Comparison of ENCODE assay signal across 20 mouse cellular contexts in the genomic region with DNA sequence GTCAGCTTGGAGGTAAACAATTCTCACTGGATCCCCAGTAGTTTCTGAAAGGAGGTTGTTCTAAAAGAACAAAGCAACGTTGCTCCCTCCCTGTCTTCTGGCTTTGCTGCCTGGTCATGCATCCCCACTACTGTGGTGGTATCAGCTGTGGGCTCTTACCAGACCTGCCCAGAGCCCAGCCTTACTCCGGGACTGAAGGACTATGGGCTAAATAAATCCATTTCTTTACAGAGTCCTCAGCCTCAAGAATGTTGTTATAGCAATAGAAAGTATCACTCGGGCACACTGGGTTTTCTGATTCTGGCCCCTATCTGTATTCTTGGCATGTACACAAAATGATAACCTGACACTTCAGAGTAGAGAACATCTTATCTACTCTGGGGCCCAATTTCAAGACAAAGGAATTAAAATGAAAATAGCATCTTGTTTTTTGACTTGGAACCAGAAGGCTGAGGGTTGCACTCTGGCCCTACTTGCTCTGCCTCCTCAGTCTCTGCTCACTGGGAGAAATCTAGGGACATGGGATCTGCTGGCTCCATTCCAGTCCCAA. TPM values are rescaled to one million over a fixed set of nuclear protein-coding genes. Genes with fewer than 3 reads are reported as not detected.
DNase-seq lines count a peak whose midpoint lies in the region; ATAC-seq and TF ChIP-seq lines count a peak whose summit lies in the region.
"Had no signal": no experiment of that assay in that cellular context is flagged by ENCODE, and none has a peak within 500 bp of the region (broad histone marks: within the 10 kb centered on the region; RNA-seq: fewer than 3 reads in every experiment).

No protein-coding gene starts in this region.

- peak overlapping the region; percentile 42 for H3K4me2 ChIP-seq in liver, postnatal 0 days (ENCODE audit: low read depth, low read length)
- H3K4me2 ChIP-seq: neural tube, embryonic 15.5 days had no signal

- peaks cover 19% of the 10 kb centered on the region for H3K4me1 ChIP-seq in heart, embryonic 10.5 days
- H3K4me1 ChIP-seq in liver, postnatal 0 days (ENCODE audit: insufficient read depth), result peaks cover 9% of the 10 kb centered on the region; the same call in 1 of the 2 replicates
- peaks cover 49% of the 10 kb centered on the region for H3K4me1 ChIP-seq in hindbrain, embryonic 10.5 days (replicated peaks)

- H3K4me3 ChIP-seq in heart, embryonic 10.5 days, result no peak overlapping the region
- no peak overlapping the region for H3K4me3 ChIP-seq in left cerebral cortex, adult 2 months
- H3K4me3 ChIP-seq in liver, postnatal 0 days (ENCODE audit: low read depth, low read length), result no peak overlapping the region
- no peak overlapping the region for H3K4me3 ChIP-seq in hindbrain, embryonic 10.5 days
- H3K4me3 ChIP-seq: myocyte; neural tube, embryonic 15.5 days had no signal

- intact Hi-C loops in heart, postnatal 25 days (cut with DNase I), result no loop called here
- intact Hi-C loops in left cerebral cortex, adult 2 months (cut with DNase I), result no loop called here
- intact Hi-C loops in gastrocnemius, postnatal 36 days (cut with DNase I), result no loop called here

- peaks cover 5% of the 10 kb centered on the region; the same call in 1 of the 2 replicates for H3K36me3 ChIP-seq in heart, embryonic 10.5 days
- peaks cover 4% of the 10 kb centered on the region; the same call in 1 of the 2 replicates for H3K36me3 ChIP-seq in liver, postnatal 0 days (replicated peaks; ENCODE audit: insufficient read depth, low read length)
- peaks cover 18% of the 10 kb centered on the region for H3K36me3 ChIP-seq in hindbrain, embryonic 10.5 days
- H3K36me3 ChIP-seq: neural tube, embryonic 15.5 days had no signal

- 34% methylated on average over 3 of the region's 3 CpGs for WGBS in heart, embryonic 10.5 days
- 41% methylated on average over 3 of the region's 3 CpGs for WGBS in liver, postnatal 0 days (ENCODE audit: insufficient replicate concordance)
- 53% methylated on average over 3 of the region's 3 CpGs for WGBS in hindbrain, embryonic 10.5 days

- peak; percentile 30; the same call in 1 of the 2 replicates for ATAC-seq in common myeloid progenitor, adult 5-6 weeks (replicated peaks; ENCODE audit: low read depth, poor library complexity, severe bottlenecking)
- ATAC-seq in liver, postnatal 0 days, result no peak
- ATAC-seq: forebrain, embryonic 16.5 days; hindbrain, embryonic 16.5 days; intestine, postnatal 0 days had no signal

- H3K9me3 ChIP-seq in heart, embryonic 10.5 days, result no peaks in the 10 kb centered on the region
- H3K9me3 ChIP-seq in liver, postnatal 0 days (ENCODE audit: low read length), result no peaks in the 10 kb centered on the region
- no peaks in the 10 kb centered on the region for H3K9me3 ChIP-seq in hindbrain, embryonic 10.5 days
- H3K9me3 ChIP-seq: neural tube, embryonic 15.5 days had no signal

- no peaks in the 10 kb centered on the region for H3K27me3 ChIP-seq in heart, embryonic 10.5 days (ENCODE audit: insufficient read depth, poor library complexity, severe bottlenecking)
- no peaks in the 10 kb centered on the region for H3K27me3 ChIP-seq in liver, postnatal 0 days (ENCODE audit: insufficient read depth, low read length)
- H3K27me3 ChIP-seq in hindbrain, embryonic 10.5 days (ENCODE audit: insufficient read depth, poor library complexity, severe bottlenecking), result no peaks in the 10 kb centered on the region
- H3K27me3 ChIP-seq: neural tube, embryonic 15.5 days had no signal

- no peak overlapping the region for H3K9ac ChIP-seq in liver, postnatal 0 days (replicated peaks)
- H3K9ac ChIP-seq: neural tube, embryonic 15.5 days had no signal

- DNase-seq in heart, embryonic 10.5 days (ENCODE audit: low spot score), result no peak
- no peak for DNase-seq in heart, postnatal 25 days (ENCODE audit: low spot score)
- DNase-seq in left cerebral cortex, adult 2 months (ENCODE audit: extremely low spot score in 1 of 2, low spot score in 2 of 2), result no peak
- DNase-seq in left cerebral cortex, adult 9 months (ENCODE audit: low spot score in 2 of 2), result no peak
- DNase-seq in liver, postnatal 0 days, result no peak
- no peak for DNase-seq in gastrocnemius, postnatal 36 days
- no peak for DNase-seq in hindbrain, embryonic 10.5 days (ENCODE audit: low spot score)
- DNase-seq: adrenal gland, adult 8-10 months; cerebellum, adult 11 months; cerebellum, postnatal 14 days; kidney, postnatal 25 days; midbrain, embryonic 14.5 days; right cerebral cortex, adult 18-20 months; thymus, adult 18-20 months had no signal

- H3K27ac ChIP-seq in heart, embryonic 10.5 days, result peak overlapping the region; percentile 47
- peak overlapping the region; percentile 84; the same call in 1 of the 2 replicates for H3K27ac ChIP-seq in left cerebral cortex, adult 2 months
- 0 out of 2 replicates have a peak overlapping the region, but pooled peaks have one; percentile 13 for H3K27ac ChIP-seq in liver, postnatal 0 days (ENCODE audit: low read depth)
- no peak overlapping the region for H3K27ac ChIP-seq in hindbrain, embryonic 10.5 days
- H3K27ac ChIP-seq: neural tube, embryonic 15.5 days had no signal

- no peak for TF ChIP-seq CTCF in left cerebral cortex, adult 2 months (IDR thresholded peaks at IDR 0.05)
- no peak for TF ChIP-seq CTCF in liver, postnatal 0 days (IDR thresholded peaks at IDR 0.05; ENCODE audit: low read depth)

- peak; percentile 56; the same call in 1 of the 2 replicates for TF ChIP-seq EP300 in liver, postnatal 0 days (IDR thresholded peaks at IDR 0.05; ENCODE audit: low read depth)

RNA-seq across cellular contexts. Expression of a gene that starts 39.2 kb away (rescaled TPM):
- 22.8 and 25.1 TPM in 2 replicates for polyA plus RNA-seq in heart, embryonic 10.5 days (2016; fragmentation: Nextera tagmentation; extraction: Ambion mirVana)
- total RNA-seq in heart, postnatal 25 days (2021), result 10 to 100 TPM; 57.4 to 60.3 TPM
- total RNA-seq in left cerebral cortex, adult 2 months (2021), result 100 to 1,000 TPM; 156 to 181 TPM
- total RNA-seq in common myeloid progenitor, adult 5-6 weeks (2017), result 196 and 205 TPM in 2 replicates
- polyA plus RNA-seq in liver, postnatal 0 days (2015; fragmentation: Nextera tagmentation; extraction: Ambion mirVana), result 8.1 and 8.8 TPM in 2 replicates
- 10 to 100 TPM; 29.1 to 30.4 TPM for total RNA-seq in gastrocnemius, postnatal 36 days (2021)
- 49.3 and 54.1 TPM in 2 replicates for polyA plus RNA-seq in hindbrain, embryonic 10.5 days (2016; fragmentation: Nextera tagmentation; extraction: Ambion mirVana)
